In genomic region chr7:133919918-133920317, GRCm38 (mm10) we compare ENCODE assay signal across 8 mouse cellular contexts.
DNase-seq lines count a peak whose midpoint lies in the region; ATAC-seq and TF ChIP-seq lines count a peak whose summit lies in the region.
"Had no signal": no experiment of that assay in that cellular context is flagged by ENCODE, and none has a peak within 500 bp of the region (broad histone marks: within the 10 kb centered on the region; RNA-seq: fewer than 3 reads in every experiment).

No protein-coding gene starts in this region.

- H3K4me3 ChIP-seq in left cerebral cortex, adult 2 months = no peak overlapping the region
- H3K4me3 ChIP-seq: hindbrain, embryonic 15.5 days had no signal

- no peak overlapping the region for H3K27ac ChIP-seq in left cerebral cortex, adult 2 months
- H3K27ac ChIP-seq: hindbrain, embryonic 15.5 days had no signal

- intact Hi-C loops in left cerebral cortex, adult 2 months (cut with DNase I) = loop anchor here (5.0 kb wide), 1 partner anchor 192 kb away; no protein-coding TSS in a partner anchor

- ATAC-seq in granulocyte monocyte progenitor cell, adult 5-6 weeks (replicated peaks; ENCODE audit: poor library complexity, severe bottlenecking) = peak; percentile 68
- peak; percentile 67 for ATAC-seq in megakaryocyte progenitor cell, adult 5-6 weeks (replicated peaks; ENCODE audit: poor library complexity)

- TF ChIP-seq CTCF in left cerebral cortex, adult 2 months (IDR thresholded peaks at IDR 0.05) = no peak

- DNase-seq in kidney, postnatal 10 days = peak; percentile 49
- no peak for DNase-seq in kidney, adult 8-10 months
- peak; percentile 56 to 70 for DNase-seq in left cerebral cortex, adult 2 months (ENCODE audit: extremely low spot score in 1 of 2, low spot score in 2 of 2)
- DNase-seq in embryo, embryonic 9.5 days (ENCODE audit: extremely low spot score) = no peak
- no peak for DNase-seq in spleen, postnatal 36 days (ENCODE audit: low spot score in 2 of 2)

Comparison
In these comparisons a context has a peak if more than half of its experiments do, and no peak if none do; other contexts are left out.
1. DNase-seq: peak in kidney, postnatal 10 days (single experiment) and left cerebral cortex, adult 2 months (2 of 2); none in kidney, adult 8-10 months (0 of 2), embryo, embryonic 9.5 days (single experiment) and spleen, postnatal 36 days (0 of 2).